Mouse (Mus musculus): ENCODE measurements around the gene Ddx24. TPM values are rescaled to one million over a fixed set of nuclear protein-coding genes. Genes with fewer than 3 reads are reported as not detected.

Ddx24 gene
- total RNA-seq, 2 experiments from 2014 or later: 121 to 122 TPM

- no peak for DNase-seq
Measured at GRCm38 (mm10) chr12:103389982-103390381, 35.6 kb downstream of the Ddx24 start.

- no peak for DNase-seq
Measured at GRCm38 (mm10) chr12:103389348-103389727, 36.3 kb downstream of the Ddx24 start.

GRCm38 (mm10) chr12:103388505-103389347 lies 36.9 kb downstream of the Ddx24 start, which contains the start of gene Otub2:
Gene Otub2 (plus strand): TSS chr12:103388682.
- DNase-seq: peak; percentile 97

- DNase-seq: no peak
Measured at GRCm38 (mm10) chr12:103380226-103380625, 45.4 kb downstream of the Ddx24 start.

GRCm38 (mm10) chr12:103376774-103377173 lies 48.9 kb downstream of the Ddx24 start:
- DNase-seq: no peak

- no peak for DNase-seq
Measured at GRCm38 (mm10) chr12:103376124-103376523, 49.5 kb downstream of the Ddx24 start.

GRCm38 (mm10) chr12:103373530-103374236 lies 51.9 kb downstream of the Ddx24 start:
- DNase-seq: no peak

- peak; percentile 65 to 72 for DNase-seq
Measured at GRCm38 (mm10) chr12:103371711-103372110, 53.9 kb downstream of the Ddx24 start.

- DNase-seq: no peak
Measured at GRCm38 (mm10) chr12:103370861-103371260, 54.8 kb downstream of the Ddx24 start.

GRCm38 (mm10) chr12:103368777-103369176 lies 56.9 kb downstream of the Ddx24 start:
- DNase-seq: no peak

GRCm38 (mm10) chr12:103368326-103368669 lies 57.3 kb downstream of the Ddx24 start:
- no peak for DNase-seq

- DNase-seq: peak; percentile 67 to 79
Measured at GRCm38 (mm10) chr12:103367620-103368325, 57.9 kb downstream of the Ddx24 start.

GRCm38 (mm10) chr12:103367171-103367570 lies 58.5 kb downstream of the Ddx24 start:
- no peak for DNase-seq

GRCm38 (mm10) chr12:103362336-103362735 lies 63.3 kb downstream of the Ddx24 start:
- no peak for DNase-seq

- DNase-seq: no peak
Measured at GRCm38 (mm10) chr12:103361539-103362307, 63.9 kb downstream of the Ddx24 start.

- no peak for DNase-seq
Measured at GRCm38 (mm10) chr12:103360812-103361211, 64.8 kb downstream of the Ddx24 start.

- no peak for DNase-seq
Measured at GRCm38 (mm10) chr12:103358951-103359801, 66.5 kb downstream of the Ddx24 start.

- DNase-seq: peak in 1 of 2 experiments; percentile 42
Measured at GRCm38 (mm10) chr12:103358216-103358615, 67.4 kb downstream of the Ddx24 start.
